Mouse (Mus musculus) CD4-positive, CD25-positive, alpha-beta regulatory T cell, adult 4 months (primary cell): ENCODE data around the gene Six3. TPM values are rescaled to one million over a fixed set of nuclear protein-coding genes. Genes with fewer than 3 reads are reported as not detected.
A peak's percentile ranks its signal among the peaks of the same experiment; 100 is the strongest.

Experiments
- ATAC-seq: one replicate; pipeline ENCODE4 v1.8.0; 2017
- polyA plus RNA-seq, 2 experiments: library from polyadenylated mRNA; unstranded; fragments of 100-300 nt; shearing (Covaris generic); gene quantifications; one replicate each; pipeline ENCODE4 v1.2.1; 2017

The Six3 gene
- polyA plus RNA-seq, 2 experiments from 2014 or later = 0.26 TPM; not detected in 1

GRCm38 (mm10) chr17:85626091-85626860, 12.9 kb downstream of the Six3 start:
- no peak for ATAC-seq

- ATAC-seq = no peak
Observed at GRCm38 (mm10) chr17:85627751-85628150, 14.3 kb downstream of the Six3 start.

- no peak for ATAC-seq
Observed at GRCm38 (mm10) chr17:85628811-85629210, 15.4 kb downstream of the Six3 start.

- no peak for ATAC-seq
Observed at GRCm38 (mm10) chr17:85629396-85629795, 16.0 kb downstream of the Six3 start.

- ATAC-seq = no peak
Observed at GRCm38 (mm10) chr17:85630296-85631050, 17.1 kb downstream of the Six3 start.

- ATAC-seq = no peak
Observed at GRCm38 (mm10) chr17:85631106-85631505, 17.7 kb downstream of the Six3 start.

- no peak for ATAC-seq
Observed at GRCm38 (mm10) chr17:85633619-85634018, 20.2 kb downstream of the Six3 start.

- no peak for ATAC-seq
Observed at GRCm38 (mm10) chr17:85637876-85638275, 24.5 kb downstream of the Six3 start.

- ATAC-seq = no peak
Observed at GRCm38 (mm10) chr17:85645312-85645711, 31.9 kb downstream of the Six3 start.

GRCm38 (mm10) chr17:85645718-85646665, 32.6 kb downstream of the Six3 start:
- ATAC-seq = no peak

- no peak for ATAC-seq
Observed at GRCm38 (mm10) chr17:85660016-85660415, 46.6 kb downstream of the Six3 start.

GRCm38 (mm10) chr17:85661521-85661920, 48.1 kb downstream of the Six3 start:
- no peak for ATAC-seq

- ATAC-seq = no peak
Observed at GRCm38 (mm10) chr17:85664202-85664601, 50.8 kb downstream of the Six3 start.

- peak; percentile 80 for ATAC-seq
Observed at GRCm38 (mm10) chr17:85664618-85665320, 51.4 kb downstream of the Six3 start.

Other genes with a start within 250 kb of the Six3 start
- gene Six2, start 74.7 kb downstream of the Six3 start, polyA plus RNA-seq = not detected